Comparison of ENCODE assay signal across 24 mouse cellular contexts in the genomic region with DNA sequence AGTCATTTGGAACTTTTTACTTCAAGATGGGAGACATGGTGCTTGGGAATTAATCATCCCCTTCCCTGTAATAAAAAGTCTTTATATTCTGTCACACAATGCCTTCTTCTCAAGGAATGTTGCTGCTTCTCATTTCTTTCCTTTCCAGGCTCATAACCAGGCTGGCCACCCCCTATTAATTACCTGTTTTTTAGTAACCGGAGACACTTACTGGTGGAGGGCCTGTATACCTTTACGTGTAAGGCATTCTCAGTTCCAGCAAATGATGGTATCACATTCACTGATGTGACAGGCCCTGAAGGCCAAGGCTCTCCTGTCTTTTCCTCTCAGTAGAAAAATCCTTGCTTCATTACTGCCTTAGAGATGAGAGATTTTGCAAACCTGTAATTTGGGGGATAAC.
DNase-seq lines count a peak whose midpoint lies in the region; ATAC-seq and TF ChIP-seq lines count a peak whose summit lies in the region.
"Had no signal": no experiment of that assay in that cellular context is flagged by ENCODE, and none has a peak within 500 bp of the region (broad histone marks: within the 10 kb centered on the region; RNA-seq: fewer than 3 reads in every experiment).

No protein-coding gene starts in this region.

- no peak for TF ChIP-seq CTCF in kidney, postnatal 0 days (IDR thresholded peaks at IDR 0.05; ENCODE audit: low read depth)

- no peaks in the 10 kb centered on the region for H3K27me3 ChIP-seq in embryonic facial prominence, embryonic 14.5 days (replicated peaks; ENCODE audit: control insufficient read depth, insufficient read depth, low read length)
- H3K27me3 ChIP-seq in embryonic facial prominence, embryonic 10.5 days (replicated peaks; ENCODE audit: low read depth, poor library complexity, severe bottlenecking), result no peaks in the 10 kb centered on the region
- H3K27me3 ChIP-seq in kidney, embryonic 15.5 days, result no peaks in the 10 kb centered on the region
- no peaks in the 10 kb centered on the region for H3K27me3 ChIP-seq in kidney, postnatal 0 days (ENCODE audit: insufficient read depth, low read length)
- H3K27me3 ChIP-seq: CH12.LX; forebrain, embryonic 13.5 days; forebrain, embryonic 15.5 days; Patski had no signal

- no peak for DNase-seq in embryonic facial prominence, embryonic 14.5 days (ENCODE audit: low spot score)
- no peak for DNase-seq in embryonic facial prominence, embryonic 10.5 days (ENCODE audit: low spot score)
- no peak for DNase-seq in kidney, adult 11 months
- peak; percentile 67 for DNase-seq in kidney, postnatal 0 days (ENCODE audit: low spot score)
- no peak for DNase-seq in kidney, adult 9 months
- DNase-seq: adrenal gland, adult 8-10 months; adrenal gland, postnatal 14 days; adrenal gland, postnatal 36 days; B cell, adult 2 months; cerebellum, adult 11-12 months; cerebellum, adult 2 months; cerebellum, adult 9-10 months; cerebellum, postnatal 10 days; cerebellum, postnatal 25 days; forebrain, postnatal 0 days had no signal

- no peak overlapping the region for H3K4me2 ChIP-seq in embryonic facial prominence, embryonic 14.5 days (ENCODE audit: low read depth, low read length)
- H3K4me2 ChIP-seq in kidney, embryonic 15.5 days, result no peak overlapping the region
- no peak overlapping the region for H3K4me2 ChIP-seq in kidney, postnatal 0 days (ENCODE audit: low read length)
- H3K4me2 ChIP-seq: embryonic facial prominence, embryonic 13.5 days; forebrain, embryonic 13.5 days; forebrain, embryonic 15.5 days had no signal

- 65% methylated on average over 2 of the region's 2 CpGs for WGBS in embryonic facial prominence, embryonic 14.5 days
- 71% methylated on average over 2 of the region's 2 CpGs for WGBS in embryonic facial prominence, embryonic 10.5 days
- 40% methylated on average over 2 of the region's 2 CpGs for WGBS in kidney, embryonic 15.5 days
- WGBS in kidney, postnatal 0 days, result 45% methylated on average over 2 of the region's 2 CpGs

- H3K36me3 ChIP-seq in embryonic facial prominence, embryonic 14.5 days (ENCODE audit: control insufficient read depth, insufficient read depth, low read length), result no peaks in the 10 kb centered on the region
- no peaks in the 10 kb centered on the region for H3K36me3 ChIP-seq in embryonic facial prominence, embryonic 10.5 days (replicated peaks)
- H3K36me3 ChIP-seq in kidney, embryonic 15.5 days, result no peaks in the 10 kb centered on the region
- H3K36me3 ChIP-seq in kidney, postnatal 0 days (ENCODE audit: insufficient read depth, low read length), result no peaks in the 10 kb centered on the region
- H3K36me3 ChIP-seq: embryonic facial prominence, embryonic 13.5 days; forebrain, embryonic 15.5 days; G1E had no signal

- ATAC-seq in embryonic facial prominence, embryonic 14.5 days (ENCODE audit: low read depth), result peak; percentile 50; the same call in 1 of the 2 replicates
- peak; percentile 77 for ATAC-seq in kidney, embryonic 15.5 days (replicated peaks; ENCODE audit: low FRiP score)
- ATAC-seq in kidney, postnatal 0 days (replicated peaks; ENCODE audit: low FRiP score, low read depth), result no peak
- ATAC-seq: activated CD4-positive, CD25-positive, alpha-beta regulatory T cell, adult 4 months; CD4-positive, CD25-positive, alpha-beta regulatory T cell, adult 4 months; forebrain, embryonic 13.5 days; forebrain, embryonic 15.5 days; forebrain, postnatal 0 days; Patski had no signal

- H3K4me3 ChIP-seq in embryonic facial prominence, embryonic 14.5 days (ENCODE audit: low read depth, low read length), result no peak overlapping the region
- H3K4me3 ChIP-seq in embryonic facial prominence, embryonic 10.5 days, result no peak overlapping the region
- H3K4me3 ChIP-seq in kidney, embryonic 15.5 days (replicated peaks), result no peak overlapping the region
- H3K4me3 ChIP-seq in kidney, postnatal 0 days (replicated peaks; ENCODE audit: low read depth, low read length), result no peak overlapping the region
- H3K4me3 ChIP-seq: embryonic facial prominence, embryonic 13.5 days; forebrain, embryonic 13.5 days; forebrain, embryonic 15.5 days had no signal

- no peaks in the 10 kb centered on the region for H3K4me1 ChIP-seq in embryonic facial prominence, embryonic 14.5 days (ENCODE audit: control insufficient read depth, insufficient read depth, low read length)
- H3K4me1 ChIP-seq in embryonic facial prominence, embryonic 10.5 days, result 0 out of 2 replicates have a peak, but pooled peaks cover 3% of the 10 kb centered on the region
- peaks cover 8% of the 10 kb centered on the region; the same call in 1 of the 2 replicates for H3K4me1 ChIP-seq in kidney, embryonic 15.5 days
- no peaks in the 10 kb centered on the region for H3K4me1 ChIP-seq in kidney, postnatal 0 days (replicated peaks; ENCODE audit: insufficient read depth, low read length)
- H3K4me1 ChIP-seq: embryonic facial prominence, embryonic 13.5 days; forebrain, embryonic 13.5 days; forebrain, embryonic 15.5 days had no signal

- H3K9me3 ChIP-seq in embryonic facial prominence, embryonic 14.5 days (ENCODE audit: control insufficient read depth, low read length), result no peaks in the 10 kb centered on the region
- H3K9me3 ChIP-seq in embryonic facial prominence, embryonic 10.5 days, result no peaks in the 10 kb centered on the region
- no peaks in the 10 kb centered on the region for H3K9me3 ChIP-seq in kidney, embryonic 15.5 days (replicated peaks)
- H3K9me3 ChIP-seq in kidney, postnatal 0 days (replicated peaks; ENCODE audit: low read length), result no peaks in the 10 kb centered on the region
- H3K9me3 ChIP-seq: embryonic facial prominence, embryonic 13.5 days; forebrain, embryonic 13.5 days; forebrain, embryonic 15.5 days; G1E had no signal

- H3K27ac ChIP-seq in embryonic facial prominence, embryonic 14.5 days (replicated peaks; ENCODE audit: low read depth, low read length), result no peak overlapping the region
- no peak overlapping the region for H3K27ac ChIP-seq in embryonic facial prominence, embryonic 10.5 days (replicated peaks)
- peak overlapping the region; percentile 63 for H3K27ac ChIP-seq in kidney, embryonic 15.5 days
- no peak overlapping the region for H3K27ac ChIP-seq in kidney, postnatal 0 days
- H3K27ac ChIP-seq: embryonic facial prominence, embryonic 13.5 days; forebrain, embryonic 13.5 days; forebrain, embryonic 15.5 days had no signal

- H3K9ac ChIP-seq in embryonic facial prominence, embryonic 14.5 days (ENCODE audit: low read depth, low read length), result no peak overlapping the region
- no peak overlapping the region for H3K9ac ChIP-seq in kidney, embryonic 15.5 days
- no peak overlapping the region for H3K9ac ChIP-seq in kidney, postnatal 0 days (ENCODE audit: low read depth, low read length)
- H3K9ac ChIP-seq: embryonic facial prominence, embryonic 13.5 days; forebrain, embryonic 13.5 days; forebrain, embryonic 15.5 days; forebrain, postnatal 0 days had no signal
